Mouse (Mus musculus): ENCODE measurements around the gene Iqsec1. TPM values are rescaled to one million over a fixed set of nuclear protein-coding genes. Genes with fewer than 3 reads are reported as not detected.

Iqsec1 gene
- polyA plus RNA-seq, 1 experiment from 2014 or later: 21.5 TPM

GRCm38 (mm10) chr6:90880975-90881374, 107.5 kb downstream of the Iqsec1 start:
- no peak overlapping the region for H3K9ac ChIP-seq (replicated peaks)
- WGBS: 93% methylated on average over 2 of the region's 2 CpGs
- H3K27ac ChIP-seq (replicated peaks): no peak overlapping the region
- H3K4me3 ChIP-seq (replicated peaks): no peak overlapping the region
- H3K27me3 ChIP-seq (replicated peaks): no peaks in the 10 kb centered on the region
- H3K4me1 ChIP-seq: peaks cover 6% of the 10 kb centered on the region; the same call in 1 of the 2 replicates
- no peak overlapping the region for H3K4me2 ChIP-seq
- ATAC-seq (ENCODE audit: low FRiP score): no peak
- H3K36me3 ChIP-seq: no peaks in the 10 kb centered on the region
- no peaks in the 10 kb centered on the region for H3K9me3 ChIP-seq (replicated peaks)

GRCm38 (mm10) chr6:90880404-90880803, 108.1 kb downstream of the Iqsec1 start:
- no peak overlapping the region for H3K27ac ChIP-seq (replicated peaks)
- H3K27me3 ChIP-seq (replicated peaks): no peaks in the 10 kb centered on the region
- H3K36me3 ChIP-seq: no peaks in the 10 kb centered on the region
- no peak overlapping the region for H3K9ac ChIP-seq (replicated peaks)
- no peaks in the 10 kb centered on the region for H3K9me3 ChIP-seq (replicated peaks)
- no peak overlapping the region for H3K4me3 ChIP-seq (replicated peaks)
- no peak; the same call in 1 of the 2 replicates for ATAC-seq (ENCODE audit: low FRiP score)
- WGBS: 32% methylated on average over 3 of the region's 3 CpGs
- peaks cover 6% of the 10 kb centered on the region; the same call in 1 of the 2 replicates for H3K4me1 ChIP-seq
- no peak overlapping the region for H3K4me2 ChIP-seq

DNA sequence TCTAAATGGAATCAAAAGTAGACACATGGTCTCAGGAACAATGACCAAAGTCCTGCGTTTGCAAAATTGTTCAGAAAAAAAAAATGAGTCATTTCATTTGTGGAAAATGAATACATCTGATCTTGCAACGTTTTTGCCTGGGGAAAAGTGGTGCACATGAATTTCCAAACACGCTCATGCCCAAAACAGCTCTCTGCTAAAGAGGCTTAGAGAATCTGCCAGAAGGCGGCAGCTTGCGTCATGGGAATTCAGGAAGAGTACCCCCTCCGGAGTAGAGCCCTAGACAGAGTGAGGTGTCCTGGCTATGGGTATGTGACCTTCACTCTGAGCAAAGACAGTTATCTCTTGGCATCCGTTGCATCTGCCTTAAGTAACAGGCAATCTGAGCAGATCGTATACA, 116.9 kb downstream of the Iqsec1 start:
- no peak overlapping the region for H3K4me3 ChIP-seq (replicated peaks)
- H3K4me1 ChIP-seq: no peaks in the 10 kb centered on the region
- H3K9me3 ChIP-seq (replicated peaks): no peaks in the 10 kb centered on the region
- H3K27me3 ChIP-seq (replicated peaks): no peaks in the 10 kb centered on the region
- no peak overlapping the region for H3K27ac ChIP-seq (replicated peaks)
- no peaks in the 10 kb centered on the region for H3K36me3 ChIP-seq
- H3K4me2 ChIP-seq: no peak overlapping the region
- no peak for ATAC-seq (ENCODE audit: low FRiP score)
- WGBS: 85% methylated on average over 8 of the region's 8 CpGs
- H3K9ac ChIP-seq (replicated peaks): no peak overlapping the region

DNA sequence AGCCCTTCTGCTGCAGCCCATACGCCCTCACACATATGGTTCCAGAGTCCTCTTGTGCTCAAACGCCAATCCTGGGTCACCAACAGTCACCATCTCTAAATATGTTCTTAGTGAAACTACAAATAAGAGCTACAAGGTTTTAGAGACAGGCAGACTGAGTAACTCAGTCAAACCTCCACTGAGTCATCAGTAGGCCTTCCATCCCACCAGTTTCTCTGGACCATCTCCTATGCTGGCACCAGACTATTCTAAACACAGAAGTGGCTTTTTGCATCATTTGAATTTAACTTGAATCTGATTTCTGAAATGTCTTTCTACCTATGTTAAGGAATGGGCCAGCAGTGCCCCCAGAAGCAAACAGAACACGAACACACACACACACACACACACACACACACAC, 120.5 kb downstream of the Iqsec1 start:
- Histone ChIP-seq H3K4me2 (no peak overlapping the region), H3K4me3 (replicated peaks) (no peak overlapping the region), H3K36me3 (no peaks in the 10 kb centered on the region), H3K27ac (replicated peaks) (no peak overlapping the region), H3K4me1 (no peaks in the 10 kb centered on the region), H3K27me3 (replicated peaks) (no peaks in the 10 kb centered on the region), H3K9ac (replicated peaks) (no peak overlapping the region), H3K9me3 (replicated peaks) (no peaks in the 10 kb centered on the region)
- WGBS: 91% methylated on average over 3 of the region's 3 CpGs
- ATAC-seq (ENCODE audit: low FRiP score): no peak

DNA sequence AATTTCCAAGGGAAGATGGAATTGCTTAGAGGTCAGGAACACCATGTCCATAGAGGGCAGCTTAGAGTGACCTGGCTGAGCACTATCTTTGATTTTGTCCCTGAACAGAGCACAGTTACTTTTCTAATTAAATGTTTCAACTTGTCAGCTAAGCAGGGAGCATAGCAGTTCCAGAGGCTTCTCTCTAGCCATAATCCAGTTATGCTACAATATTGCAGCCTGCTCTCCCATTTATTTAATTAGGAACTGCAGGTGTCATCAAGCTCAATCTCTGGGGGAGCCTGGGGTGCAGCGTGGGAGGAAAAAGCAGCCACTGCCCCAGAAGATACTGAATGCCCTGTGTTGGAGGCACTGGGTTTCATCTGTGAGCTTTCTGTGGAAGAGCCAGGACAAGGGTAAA, 127.1 kb downstream of the Iqsec1 start:
- WGBS: 74% methylated on average over 1 of the region's 1 CpGs
- no peak overlapping the region for H3K27ac ChIP-seq (replicated peaks)
- no peak overlapping the region for H3K9ac ChIP-seq (replicated peaks)
- no peaks in the 10 kb centered on the region for H3K27me3 ChIP-seq (replicated peaks)
- H3K9me3 ChIP-seq (replicated peaks): no peaks in the 10 kb centered on the region
- H3K4me3 ChIP-seq (replicated peaks): no peak overlapping the region
- no peak overlapping the region for H3K4me2 ChIP-seq
- no peak for ATAC-seq (ENCODE audit: low FRiP score)
- H3K4me1 ChIP-seq: no peaks in the 10 kb centered on the region
- no peaks in the 10 kb centered on the region for H3K36me3 ChIP-seq

GRCm38 (mm10) chr6:90857844-90858243, 130.6 kb downstream of the Iqsec1 start:
- H3K4me1 ChIP-seq: no peaks in the 10 kb centered on the region
- no peak for ATAC-seq (ENCODE audit: low FRiP score)
- H3K36me3 ChIP-seq: no peaks in the 10 kb centered on the region
- H3K4me2 ChIP-seq: no peak overlapping the region
- no peak overlapping the region for H3K27ac ChIP-seq (replicated peaks)
- no peak overlapping the region for H3K9ac ChIP-seq (replicated peaks)
- no peaks in the 10 kb centered on the region for H3K27me3 ChIP-seq (replicated peaks)
- H3K9me3 ChIP-seq (replicated peaks): no peaks in the 10 kb centered on the region
- H3K4me3 ChIP-seq (replicated peaks): no peak overlapping the region
- 82% methylated on average over 1 of the region's 1 CpGs for WGBS

GRCm38 (mm10) chr6:90852360-90852759, 136.1 kb downstream of the Iqsec1 start:
- Histone ChIP-seq H3K9ac (replicated peaks) (no peak overlapping the region), H3K27me3 (replicated peaks) (no peaks in the 10 kb centered on the region), H3K27ac (replicated peaks) (no peak overlapping the region), H3K4me1 (0 out of 2 replicates have a peak, but pooled peaks cover 6% of the 10 kb centered on the region), H3K9me3 (replicated peaks) (no peaks in the 10 kb centered on the region), H3K36me3 (no peaks in the 10 kb centered on the region), H3K4me3 (replicated peaks) (no peak overlapping the region), H3K4me2 (no peak overlapping the region)
- ATAC-seq (ENCODE audit: low FRiP score): no peak
- WGBS: 34% methylated on average over 2 of the region's 2 CpGs

DNA sequence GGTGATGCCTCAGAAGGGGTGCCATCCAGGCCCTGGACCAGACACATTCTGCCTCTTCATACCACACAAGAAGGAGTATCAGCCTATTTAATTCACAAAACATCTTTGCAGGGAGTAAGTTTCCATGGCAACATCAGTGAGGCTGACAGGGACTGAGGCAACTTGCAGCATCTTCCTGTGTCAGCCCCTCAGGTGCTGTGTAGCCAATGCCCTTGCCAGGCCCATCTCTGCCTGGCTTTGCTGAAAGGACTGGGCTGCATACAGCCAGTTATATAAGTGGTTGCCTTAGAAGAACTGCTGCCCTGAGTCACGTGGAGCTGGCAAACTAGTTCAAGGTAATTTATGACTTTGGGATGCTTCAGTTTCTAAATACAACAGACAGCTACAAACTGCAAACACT, 140.4 kb downstream of the Iqsec1 start:
- no peak for ATAC-seq (ENCODE audit: low FRiP score)
- Histone ChIP-seq H3K27me3 (replicated peaks) (no peaks in the 10 kb centered on the region), H3K4me3 (replicated peaks) (no peak overlapping the region), H3K4me2 (no peak overlapping the region), H3K36me3 (no peaks in the 10 kb centered on the region), H3K4me1 (0 out of 2 replicates have a peak, but pooled peaks cover 6% of the 10 kb centered on the region), H3K27ac (replicated peaks) (no peak overlapping the region), H3K9me3 (replicated peaks) (no peaks in the 10 kb centered on the region), H3K9ac (replicated peaks) (no peak overlapping the region)
- 19% methylated on average over 1 of the region's 1 CpGs for WGBS

GRCm38 (mm10) chr6:90847523-90847922, 141.0 kb downstream of the Iqsec1 start:
- Histone ChIP-seq H3K27ac (replicated peaks) (no peak overlapping the region), H3K4me3 (replicated peaks) (no peak overlapping the region), H3K9ac (replicated peaks) (no peak overlapping the region), H3K4me2 (no peak overlapping the region), H3K9me3 (replicated peaks) (no peaks in the 10 kb centered on the region), H3K4me1 (0 out of 2 replicates have a peak, but pooled peaks cover 6% of the 10 kb centered on the region), H3K27me3 (replicated peaks) (no peaks in the 10 kb centered on the region), H3K36me3 (no peaks in the 10 kb centered on the region)
- 88% methylated on average over 2 of the region's 2 CpGs for WGBS
- no peak for ATAC-seq (ENCODE audit: low FRiP score)

DNA sequence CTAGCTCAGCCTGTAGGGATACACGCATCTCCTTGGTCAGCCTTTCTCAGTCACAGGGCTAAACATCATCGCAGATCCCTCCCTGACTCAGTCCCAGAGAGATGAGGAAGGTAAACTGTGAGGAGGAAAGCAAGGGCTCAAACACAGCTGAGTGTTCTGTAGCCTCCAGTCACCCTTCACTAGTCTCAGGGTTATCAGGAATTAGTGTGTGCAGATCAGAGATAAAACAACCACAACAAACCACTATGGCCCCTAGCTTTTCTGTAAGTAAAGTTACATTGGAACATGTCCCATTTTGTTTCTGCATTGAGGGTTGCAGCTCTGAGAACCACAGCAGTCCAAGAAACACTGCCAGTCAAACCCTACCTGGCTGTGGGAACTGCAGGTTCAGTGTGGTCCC, 148.5 kb downstream of the Iqsec1 start:
- no peak overlapping the region for H3K4me3 ChIP-seq (replicated peaks)
- ATAC-seq (ENCODE audit: low FRiP score): no peak
- 91% methylated on average over 2 of the region's 2 CpGs for WGBS
- peaks cover 8% of the 10 kb centered on the region for H3K4me1 ChIP-seq
- H3K27ac ChIP-seq (replicated peaks): no peak overlapping the region
- H3K9ac ChIP-seq (replicated peaks): no peak overlapping the region
- H3K27me3 ChIP-seq (replicated peaks): no peaks in the 10 kb centered on the region
- no peak overlapping the region for H3K4me2 ChIP-seq
- no peaks in the 10 kb centered on the region for H3K36me3 ChIP-seq
- H3K9me3 ChIP-seq (replicated peaks): no peaks in the 10 kb centered on the region

- 58% methylated on average over 2 of the region's 2 CpGs for whole genome bisulfite sequencing
- no peak overlapping the region for H3K4me3 ChIP-seq (replicated peaks)
- no peak overlapping the region for H3K9ac ChIP-seq (replicated peaks)
- H3K36me3 ChIP-seq: no peaks in the 10 kb centered on the region
- peaks cover 8% of the 10 kb centered on the region for H3K4me1 ChIP-seq
- no peaks in the 10 kb centered on the region for H3K27me3 ChIP-seq (replicated peaks)
- H3K4me2 ChIP-seq: no peak overlapping the region
- H3K9me3 ChIP-seq (replicated peaks): no peaks in the 10 kb centered on the region
- H3K27ac ChIP-seq (replicated peaks): no peak overlapping the region
- ATAC-seq (ENCODE audit: low FRiP score): no peak
Observed at GRCm38 (mm10) chr6:90836749-90837148, 151.7 kb downstream of the Iqsec1 start.

DNA sequence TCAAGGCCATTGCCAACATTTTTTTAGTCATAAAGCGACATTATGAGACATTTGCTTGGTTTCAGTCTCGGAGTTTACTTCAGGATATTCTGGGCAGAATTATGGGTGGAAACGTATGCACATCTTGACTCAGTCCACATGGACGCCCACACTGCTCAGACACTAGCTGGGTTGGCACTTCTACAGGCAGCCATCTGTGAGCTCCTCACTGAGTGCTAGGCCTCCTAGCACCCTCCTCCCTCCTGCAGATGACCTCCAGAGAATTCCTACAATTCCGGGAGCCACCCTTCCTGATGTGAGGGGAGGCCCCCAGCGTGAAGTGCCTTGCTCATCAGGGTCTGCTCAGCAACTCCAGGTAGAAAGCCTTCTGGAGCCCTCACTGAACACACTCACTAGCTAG, 158.9 kb downstream of the Iqsec1 start:
- Histone ChIP-seq H3K9ac (replicated peaks) (no peak overlapping the region), H3K9me3 (replicated peaks) (no peaks in the 10 kb centered on the region), H3K27me3 (replicated peaks) (no peaks in the 10 kb centered on the region), H3K36me3 (no peaks in the 10 kb centered on the region), H3K27ac (replicated peaks) (no peak overlapping the region), H3K4me2 (no peak overlapping the region), H3K4me3 (replicated peaks) (no peak overlapping the region), H3K4me1 (no peaks in the 10 kb centered on the region)
- WGBS: 90% methylated on average over 6 of the region's 6 CpGs
- ATAC-seq (ENCODE audit: low FRiP score): no peak

DNA sequence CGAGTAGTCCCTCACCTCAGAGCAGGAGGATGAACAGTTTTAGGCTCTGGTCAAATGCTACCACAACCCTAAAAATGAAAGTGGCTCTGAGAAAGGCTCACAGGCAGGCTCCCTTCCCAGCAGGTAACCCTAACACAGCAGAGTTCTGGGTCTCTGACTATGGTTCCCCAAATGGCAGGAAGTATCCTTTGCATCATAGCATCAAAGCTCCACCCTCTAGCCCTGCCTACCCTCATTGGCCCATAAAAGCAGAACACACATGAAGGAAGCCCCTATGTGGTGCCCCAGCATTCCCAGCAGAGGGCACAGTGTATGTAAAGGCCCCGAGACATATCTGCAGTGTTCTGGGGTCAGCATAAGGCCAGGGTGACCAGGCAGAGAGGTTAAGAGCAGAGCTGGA, 163.4 kb downstream of the Iqsec1 start:
- H3K4me1 ChIP-seq: peaks cover 10% of the 10 kb centered on the region; the same call in 1 of the 2 replicates
- no peak for ATAC-seq (ENCODE audit: low FRiP score)
- H3K9ac ChIP-seq (replicated peaks): no peak overlapping the region
- no peaks in the 10 kb centered on the region for H3K27me3 ChIP-seq (replicated peaks)
- H3K4me2 ChIP-seq: no peak overlapping the region
- H3K9me3 ChIP-seq (replicated peaks): no peaks in the 10 kb centered on the region
- H3K36me3 ChIP-seq: no peaks in the 10 kb centered on the region
- WGBS: 76% methylated on average over 2 of the region's 2 CpGs
- H3K4me3 ChIP-seq (replicated peaks): no peak overlapping the region
- no peak overlapping the region for H3K27ac ChIP-seq (replicated peaks)
